Mouse (Mus musculus) stomach, embryonic 14.5 days (tissue): ENCODE results near the gene Mast4. TPM values are rescaled to one million over a fixed set of nuclear protein-coding genes. Genes with fewer than 3 reads are reported as not detected.

ENCODE experiments used
- ATAC-seq: fragments of 200-750 bp; cut with Nextera tagmentation; 2 replicates; pipeline ENCODE4 v1.8.0; 2017; ENCODE audit warnings: low read depth, moderate TSS enrichment; ENCODE audit not compliant: insufficient number of reproducible peaks, insufficient read depth, low FRiP score
- H3K27ac ChIP-seq: fragments of 300-500 bp; sonication (generic); 2 replicates; pipeline ENCODE4 v1.5.1; 2014; ENCODE audit warnings: mild to moderate bottlenecking, low read length, moderate library complexity, mixed read lengths
- H3K27me3 ChIP-seq: fragments of 300-500 bp; sonication (generic); 2 replicates; pipeline ENCODE4 v1.6.1; 2014; ENCODE audit warnings: low read length, control low read depth, mixed read lengths; ENCODE audit not compliant: control insufficient read depth, insufficient read depth
- H3K36me3 ChIP-seq: fragments of 300-500 bp; sonication (generic); 2 replicates; pipeline ENCODE4 v1.6.1; 2014; ENCODE audit warnings: mild to moderate bottlenecking, control low read depth, low read length, moderate library complexity, mixed read lengths; ENCODE audit not compliant: control insufficient read depth, insufficient read depth
- H3K4me1 ChIP-seq: fragments of 300-500 bp; sonication (generic); 2 replicates; pipeline ENCODE4 v1.6.1; 2014; ENCODE audit warnings: low read length, control low read depth, mixed read lengths; ENCODE audit not compliant: control insufficient read depth, insufficient read depth
- H3K4me2 ChIP-seq: fragments of 300-500 bp; sonication (generic); replicated peaks from 2 replicates; pipeline ENCODE4 v1.6.1; 2014; ENCODE audit warnings: low read depth, low read length, control low read depth
- H3K4me3 ChIP-seq: fragments of 300-500 bp; sonication (generic); 2 replicates; pipeline ENCODE4 v1.5.1; 2014; ENCODE audit warnings: low read depth, low read length, control low read depth
- H3K9ac ChIP-seq: fragments of 300-500 bp; sonication (generic); replicated peaks from 2 replicates; pipeline ENCODE4 v1.6.1; 2014; ENCODE audit warnings: low read depth, mild to moderate bottlenecking, control low read depth, low read length, moderate library complexity, mixed read lengths
- H3K9me3 ChIP-seq: fragments of 300-500 bp; sonication (generic); 2 replicates; pipeline ENCODE4 v1.6.1; 2016; ENCODE audit warnings: low read depth, low read length, control low read depth; ENCODE audit not compliant: control insufficient read depth
- WGBS: fragments of 180-500 bp; shearing (Covaris S2); extraction: QIAGEN DNeasy Blood & Tissue Kit; methylation state at CpG from one replicate; pipeline ENCODE4 v1.1.7; 2014; 5-methylcytosine and 5-hydroxymethylcytosine counted together
- polyA plus RNA-seq: library from polyadenylated mRNA; unstranded; fragments of >200 nt; fragmentation: Nextera tagmentation; extraction: Ambion mirVana; gene quantifications from 2 replicates; pipeline ENCODE4 v1.2.1, GENCODE M21; 2014

Mast4 gene
- polyA plus RNA-seq, 1 experiment from 2014 or later = 48.0 TPM

DNA sequence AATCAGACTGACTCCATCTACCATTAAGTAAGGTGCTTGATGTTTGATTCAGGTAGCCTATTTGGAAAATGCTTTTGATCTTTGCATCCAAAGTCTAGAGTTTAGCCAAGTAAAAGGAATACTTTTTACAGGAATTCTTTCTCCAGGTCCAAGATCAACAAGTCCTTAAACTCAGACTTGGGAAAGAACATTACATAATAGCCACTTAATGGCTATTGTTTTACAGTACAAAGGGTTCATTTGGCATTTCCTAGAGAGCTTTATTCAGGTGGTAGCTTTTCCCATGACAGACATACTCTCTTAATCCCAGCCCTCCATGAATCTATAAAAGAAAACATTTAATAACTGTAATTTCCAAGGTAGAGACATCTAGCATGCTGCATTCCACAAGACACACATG, 438.0 kb downstream of the Mast4 start:
- Histone ChIP-seq H3K4me1 (peaks cover 35% of the 10 kb centered on the region), H3K27ac (no peak overlapping the region), H3K4me3 (no peak overlapping the region), H3K4me2 (no peak overlapping the region), H3K36me3 (no peaks in the 10 kb centered on the region), H3K27me3 (no peaks in the 10 kb centered on the region), H3K9me3 (no peaks in the 10 kb centered on the region), H3K9ac (no peak overlapping the region)
- ATAC-seq = no peak

GRCm38 (mm10) chr13:102895894-102896293, 438.4 kb downstream of the Mast4 start:
- Histone ChIP-seq H3K9ac (no peak overlapping the region), H3K4me1 (peaks cover 35% of the 10 kb centered on the region), H3K4me3 (no peak overlapping the region), H3K9me3 (no peaks in the 10 kb centered on the region), H3K4me2 (no peak overlapping the region), H3K27ac (no peak overlapping the region), H3K36me3 (no peaks in the 10 kb centered on the region), H3K27me3 (no peaks in the 10 kb centered on the region)
- 58% methylated on average over 6 of the region's 6 CpGs for WGBS
- no peak for ATAC-seq

- Histone ChIP-seq H3K9me3 (no peaks in the 10 kb centered on the region), H3K4me1 (peaks cover 34% of the 10 kb centered on the region), H3K27ac (peak overlapping the region; percentile 21; the same call in 1 of the 2 replicates), H3K4me3 (no peak overlapping the region), H3K36me3 (no peaks in the 10 kb centered on the region), H3K4me2 (no peak overlapping the region), H3K27me3 (no peaks in the 10 kb centered on the region), H3K9ac (no peak overlapping the region)
- 42% methylated on average over 15 of the region's 15 CpGs for WGBS
- ATAC-seq = no peak
Measured at GRCm38 (mm10) chr13:102894287-102895234, 439.7 kb downstream of the Mast4 start.

GRCm38 (mm10) chr13:102892783-102893182, 441.5 kb downstream of the Mast4 start:
- Histone ChIP-seq H3K36me3 (no peaks in the 10 kb centered on the region), H3K4me1 (peaks cover 23% of the 10 kb centered on the region), H3K4me3 (no peak overlapping the region), H3K27ac (no peak overlapping the region), H3K4me2 (no peak overlapping the region), H3K27me3 (no peaks in the 10 kb centered on the region), H3K9ac (no peak overlapping the region), H3K9me3 (no peaks in the 10 kb centered on the region)
- 83% methylated on average over 3 of the region's 3 CpGs for WGBS
- no peak for ATAC-seq

- Histone ChIP-seq H3K4me1 (peaks cover 16% of the 10 kb centered on the region), H3K27me3 (no peaks in the 10 kb centered on the region), H3K9ac (no peak overlapping the region), H3K9me3 (no peaks in the 10 kb centered on the region), H3K36me3 (no peaks in the 10 kb centered on the region), H3K4me2 (no peak overlapping the region), H3K4me3 (no peak overlapping the region), H3K27ac (no peak overlapping the region)
- ATAC-seq = no peak
- WGBS = 65% methylated on average over 10 of the region's 10 CpGs
Measured at GRCm38 (mm10) chr13:102889989-102890388, 444.3 kb downstream of the Mast4 start.

GRCm38 (mm10) chr13:102889537-102889936, 444.8 kb downstream of the Mast4 start:
- no peak overlapping the region for H3K27ac ChIP-seq
- no peak overlapping the region for H3K9ac ChIP-seq

DNA sequence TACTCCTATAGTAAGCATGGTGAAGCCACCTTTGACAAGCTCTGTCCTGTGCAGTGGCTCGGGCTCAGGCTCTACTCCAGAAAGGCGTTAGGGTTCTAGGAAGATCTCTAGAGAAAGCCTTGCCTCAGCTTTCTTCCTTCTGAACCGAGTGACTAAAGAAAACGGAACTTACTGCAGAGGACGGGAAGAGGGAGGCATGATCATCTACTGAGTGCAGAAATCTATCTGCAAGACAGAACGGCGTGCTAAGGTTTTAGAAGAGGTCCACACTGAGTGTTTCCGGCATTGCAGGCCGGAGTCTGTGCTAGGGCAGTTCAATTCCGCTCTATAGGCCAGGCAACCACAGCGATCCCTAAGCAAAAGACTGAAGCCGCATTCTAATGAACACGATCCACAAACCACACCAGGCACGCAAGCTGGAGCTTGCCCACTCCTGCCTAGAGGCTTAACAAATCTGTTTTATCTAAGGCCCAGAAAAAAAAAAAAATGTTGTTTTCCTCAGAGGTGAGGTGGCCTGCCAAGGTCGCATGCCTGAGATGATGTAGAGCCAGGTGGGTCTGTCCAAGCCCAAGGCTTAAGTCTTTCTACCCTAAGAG, 445.3 kb downstream of the Mast4 start:
- peaks cover 6% of the 10 kb centered on the region for H3K4me1 ChIP-seq
- no peak; the same call in 1 of the 2 replicates for ATAC-seq

More at GRCm38 (mm10) chr13:102889537-102889936, 444.8 kb downstream of the Mast4 start:
- Histone ChIP-seq H3K4me2 (0 out of 2 replicates have a peak overlapping the region, but pooled peaks have one; percentile 3), H3K36me3 (no peaks in the 10 kb centered on the region), H3K27me3 (no peaks in the 10 kb centered on the region), H3K4me3 (no peak overlapping the region), H3K4me1 (peaks cover 11% of the 10 kb centered on the region), H3K9me3 (no peaks in the 10 kb centered on the region)
- 63% methylated on average over 13 of the region's 13 CpGs for WGBS
- no peak for ATAC-seq

GRCm38 (mm10) chr13:102888211-102888610, 446.1 kb downstream of the Mast4 start:
- H3K9me3 ChIP-seq = no peaks in the 10 kb centered on the region
- no peak overlapping the region for H3K9ac ChIP-seq
- no peak overlapping the region for H3K4me2 ChIP-seq
- no peaks in the 10 kb centered on the region for H3K27me3 ChIP-seq
- WGBS = 79% methylated on average over 8 of the region's 8 CpGs
- H3K27ac ChIP-seq = peak overlapping the region; percentile 24; the same call in 1 of the 2 replicates
- ATAC-seq = no peak
- no peaks in the 10 kb centered on the region for H3K36me3 ChIP-seq
- H3K4me1 ChIP-seq = 0 out of 2 replicates have a peak, but pooled peaks cover 3% of the 10 kb centered on the region
- no peak overlapping the region for H3K4me3 ChIP-seq

More for the DNA sequence above, 445.3 kb downstream of the Mast4 start:
- no peaks in the 10 kb centered on the region for H3K27me3 ChIP-seq
- H3K36me3 ChIP-seq = no peaks in the 10 kb centered on the region
- no peaks in the 10 kb centered on the region for H3K9me3 ChIP-seq
- H3K4me3 ChIP-seq = no peak overlapping the region
- 71% methylated on average over 15 of the region's 15 CpGs for WGBS
- no peak overlapping the region for H3K9ac ChIP-seq
- H3K4me2 ChIP-seq = 0 out of 2 replicates have a peak overlapping the region, but pooled peaks have one; percentile 3
- peak overlapping the region; percentile 24; the same call in 1 of the 2 replicates for H3K27ac ChIP-seq
